Mouse (Mus musculus) forebrain, embryonic 12.5 days (tissue): ENCODE results near the gene Ccnd1. TPM values are rescaled to one million over a fixed set of nuclear protein-coding genes. Genes with fewer than 3 reads are reported as not detected.

Source experiments
- ATAC-seq: fragments of 200-750 bp; cut with Nextera tagmentation; 2 replicates; pipeline ENCODE4 v1.8.0; 2017; ENCODE audit warnings: moderate TSS enrichment; ENCODE audit not compliant: low FRiP score
- H3K27ac ChIP-seq: fragments of 300-500 bp; sonication (generic); 2 replicates; pipeline ENCODE4 v1.5.1; 2016; ENCODE audit warnings: mild to moderate bottlenecking
- H3K27me3 ChIP-seq: fragments of 300-500 bp; sonication (generic); 2 replicates; pipeline ENCODE4 v1.6.1; 2016; ENCODE audit warnings: mild to moderate bottlenecking
- H3K36me3 ChIP-seq: fragments of 300-500 bp; sonication (generic); replicated peaks from 2 replicates; pipeline ENCODE4 v1.6.1; 2016; ENCODE audit warnings: mild to moderate bottlenecking
- H3K4me1 ChIP-seq: fragments of 300-500 bp; sonication (generic); 2 replicates; pipeline ENCODE4 v1.6.1; 2016
- H3K4me2 ChIP-seq: fragments of 300-500 bp; sonication (generic); 2 replicates; pipeline ENCODE4 v1.6.1; 2016; ENCODE audit warnings: mild to moderate bottlenecking, moderate library complexity
- H3K4me3 ChIP-seq: fragments of 300-500 bp; sonication (generic); replicated peaks from 2 replicates; pipeline ENCODE4 v1.5.1; 2016; ENCODE audit warnings: mild to moderate bottlenecking
- H3K9ac ChIP-seq: fragments of 300-500 bp; sonication (generic); 2 replicates; pipeline ENCODE4 v1.6.1; 2016; ENCODE audit warnings: mild to moderate bottlenecking
- H3K9me3 ChIP-seq: fragments of 300-500 bp; sonication (generic); 2 replicates; pipeline ENCODE4 v1.6.1; 2016
- WGBS: fragments of 180-500 bp; shearing (Covaris S2); methylation state at CpG from one replicate; pipeline ENCODE4 v1.1.7; 2016; 5-methylcytosine and 5-hydroxymethylcytosine counted together
- polyA plus RNA-seq: library from polyadenylated mRNA; unstranded; fragments of >200 nt; fragmentation: Nextera tagmentation; extraction: Ambion mirVana; gene quantifications from 2 replicates; pipeline ENCODE4 v1.2.1, GENCODE M21; 2016

The Ccnd1 gene
- polyA plus RNA-seq, 1 experiment from 2014 or later = 214 TPM

- Histone ChIP-seq H3K27ac (no peak overlapping the region), H3K36me3 (no peaks in the 10 kb centered on the region)
- WGBS = 98% methylated on average over 1 of the region's 1 CpGs
These were observed 24.2 kb upstream of the Ccnd1 start for GRCm38 (mm10) chr7:144963911-144964310.

GRCm38 (mm10) chr7:144958509-144959395 lies 19.0 kb upstream of the Ccnd1 start:
- 61% methylated on average over 12 of the region's 12 CpGs for WGBS
- Histone ChIP-seq H3K4me1 (no peaks in the 10 kb centered on the region), H3K27ac (no peak overlapping the region), H3K4me3 (no peak overlapping the region), H3K27me3 (no peaks in the 10 kb centered on the region), H3K9ac (no peak overlapping the region), H3K9me3 (no peaks in the 10 kb centered on the region), H3K4me2 (no peak overlapping the region), H3K36me3 (no peaks in the 10 kb centered on the region)
- ATAC-seq = no peak

More at GRCm38 (mm10) chr7:144963911-144964310, 24.2 kb upstream of the Ccnd1 start:
- Histone ChIP-seq H3K4me2 (no peak overlapping the region), H3K4me3 (no peak overlapping the region), H3K4me1 (no peaks in the 10 kb centered on the region), H3K27me3 (no peaks in the 10 kb centered on the region), H3K9me3 (no peaks in the 10 kb centered on the region), H3K9ac (no peak overlapping the region)
- no peak for ATAC-seq

DNA sequence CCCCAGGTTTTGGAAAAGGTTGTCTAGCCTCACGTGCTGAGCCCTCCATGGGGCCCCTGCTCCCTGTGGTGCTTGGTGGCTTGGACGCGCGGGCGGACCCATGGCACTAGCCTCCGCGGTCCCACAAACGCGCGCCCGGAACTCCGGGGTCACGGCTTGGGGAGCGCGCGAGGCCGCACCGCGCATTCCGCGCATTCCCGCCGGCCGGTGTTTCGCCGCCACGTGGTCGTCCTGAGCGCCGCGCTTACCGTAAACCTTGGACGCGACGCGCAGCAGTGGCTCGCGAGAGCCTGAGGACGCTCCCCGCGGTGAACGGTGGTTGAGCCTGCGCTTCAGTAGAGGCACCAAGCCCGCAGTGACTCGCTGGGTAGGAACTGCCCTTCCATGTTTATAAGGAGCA lies 3.5 kb upstream of the Ccnd1 start:
- no peaks in the 10 kb centered on the region for H3K36me3 ChIP-seq
- H3K9ac ChIP-seq = peak overlapping the region; percentile 44
- 0% methylated on average over 45 of the region's 45 CpGs for WGBS
- H3K9me3 ChIP-seq = no peaks in the 10 kb centered on the region
- H3K27me3 ChIP-seq = peaks cover 32% of the 10 kb centered on the region
- H3K4me3 ChIP-seq = peak overlapping the region; percentile 69
- peak overlapping the region; percentile 96 for H3K4me2 ChIP-seq
- H3K4me1 ChIP-seq = peaks cover 50% of the 10 kb centered on the region
- peak; percentile 43 for ATAC-seq
- peak overlapping the region; percentile 96; the same call in 1 of the 2 replicates for H3K27ac ChIP-seq

DNA sequence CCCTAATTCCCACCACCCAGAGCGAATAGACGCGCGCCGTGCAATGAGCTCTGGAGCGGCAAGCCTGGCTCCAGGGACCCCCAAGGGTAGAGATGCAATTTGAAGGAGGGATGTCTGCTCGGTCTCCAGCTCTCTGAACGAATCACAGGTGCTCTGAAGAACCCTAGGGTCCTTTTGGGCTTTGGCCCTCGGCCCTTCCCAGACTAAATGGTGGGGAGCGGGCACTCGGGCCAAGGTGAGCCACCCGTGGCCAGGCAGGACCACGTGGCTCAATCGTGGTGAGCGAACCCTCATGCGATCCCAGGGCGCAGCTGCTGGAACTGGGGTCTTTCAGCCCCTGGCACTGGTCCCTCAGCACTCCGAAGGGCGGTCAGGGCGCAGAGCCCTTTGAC lies 3.0 kb upstream of the Ccnd1 start:
- ATAC-seq = no peak
- H3K27me3 ChIP-seq = peaks cover 32% of the 10 kb centered on the region
- peak overlapping the region; percentile 44 for H3K9ac ChIP-seq
- WGBS = under 1% methylated on average over 20 of the region's 20 CpGs
- H3K4me2 ChIP-seq = peak overlapping the region; percentile 96
- peaks cover 50% of the 10 kb centered on the region for H3K4me1 ChIP-seq
- H3K4me3 ChIP-seq = peak overlapping the region; percentile 69
- no peaks in the 10 kb centered on the region for H3K36me3 ChIP-seq
- no peaks in the 10 kb centered on the region for H3K9me3 ChIP-seq
- H3K27ac ChIP-seq = peak overlapping the region; percentile 96; the same call in 1 of the 2 replicates

GRCm38 (mm10) chr7:144942071-144942743 lies 2.5 kb upstream of the Ccnd1 start:
- peaks cover 51% of the 10 kb centered on the region for H3K4me1 ChIP-seq
- under 1% methylated on average over 35 of the region's 35 CpGs for WGBS
- peak overlapping the region; percentile 96 for H3K27ac ChIP-seq
- H3K9ac ChIP-seq = peak overlapping the region; percentile 44
- H3K36me3 ChIP-seq = peaks cover 2% of the 10 kb centered on the region
- no peak for ATAC-seq
- peak overlapping the region; percentile 96 for H3K4me2 ChIP-seq
- H3K27me3 ChIP-seq = peaks cover 32% of the 10 kb centered on the region
- no peaks in the 10 kb centered on the region for H3K9me3 ChIP-seq
- peak overlapping the region; percentile 69 for H3K4me3 ChIP-seq

GRCm38 (mm10) chr7:144941242-144941831 lies 1.6 kb upstream of the Ccnd1 start:
- peak overlapping the region; percentile 69 for H3K4me3 ChIP-seq
- ATAC-seq = peak; percentile 64
- peak overlapping the region; percentile 62 for H3K9ac ChIP-seq
- H3K27ac ChIP-seq = peak overlapping the region; percentile 96
- H3K4me1 ChIP-seq = peaks cover 60% of the 10 kb centered on the region
- WGBS = under 1% methylated on average over 39 of the region's 39 CpGs
- peaks cover 10% of the 10 kb centered on the region for H3K36me3 ChIP-seq
- no peaks in the 10 kb centered on the region for H3K9me3 ChIP-seq
- peak overlapping the region; percentile 96 for H3K4me2 ChIP-seq
- peaks cover 32% of the 10 kb centered on the region for H3K27me3 ChIP-seq

DNA sequence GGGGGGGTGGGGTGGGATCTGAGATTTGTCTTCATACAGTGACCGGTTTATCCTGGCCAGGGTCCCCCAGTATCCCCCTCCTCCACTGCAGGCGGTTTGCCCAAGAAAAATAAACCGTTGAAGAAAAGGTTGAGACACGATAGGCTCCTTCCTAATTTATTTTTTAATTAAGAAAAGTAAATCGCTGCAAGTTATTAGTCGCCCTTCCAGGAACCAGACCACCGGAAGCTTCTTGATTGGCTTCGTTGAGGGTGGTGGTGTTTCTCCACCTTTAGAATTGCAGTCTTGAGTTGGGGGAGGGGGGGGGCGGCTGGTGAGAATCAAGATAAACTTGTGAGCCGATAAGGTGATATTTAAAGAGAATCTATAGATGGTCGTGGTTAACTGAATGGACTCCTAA lies 860 bp upstream of the Ccnd1 start:
- under 1% methylated on average over 11 of the region's 11 CpGs for WGBS
- no peak for ATAC-seq
- H3K4me3 ChIP-seq = peak overlapping the region; percentile 69
- peak overlapping the region; percentile 96 for H3K4me2 ChIP-seq
- peaks cover 67% of the 10 kb centered on the region for H3K4me1 ChIP-seq
- H3K36me3 ChIP-seq = peaks cover 18% of the 10 kb centered on the region
- no peaks in the 10 kb centered on the region for H3K9me3 ChIP-seq
- H3K9ac ChIP-seq = peak overlapping the region; percentile 90
- peaks cover 32% of the 10 kb centered on the region for H3K27me3 ChIP-seq
- H3K27ac ChIP-seq = peak overlapping the region; percentile 96

DNA sequence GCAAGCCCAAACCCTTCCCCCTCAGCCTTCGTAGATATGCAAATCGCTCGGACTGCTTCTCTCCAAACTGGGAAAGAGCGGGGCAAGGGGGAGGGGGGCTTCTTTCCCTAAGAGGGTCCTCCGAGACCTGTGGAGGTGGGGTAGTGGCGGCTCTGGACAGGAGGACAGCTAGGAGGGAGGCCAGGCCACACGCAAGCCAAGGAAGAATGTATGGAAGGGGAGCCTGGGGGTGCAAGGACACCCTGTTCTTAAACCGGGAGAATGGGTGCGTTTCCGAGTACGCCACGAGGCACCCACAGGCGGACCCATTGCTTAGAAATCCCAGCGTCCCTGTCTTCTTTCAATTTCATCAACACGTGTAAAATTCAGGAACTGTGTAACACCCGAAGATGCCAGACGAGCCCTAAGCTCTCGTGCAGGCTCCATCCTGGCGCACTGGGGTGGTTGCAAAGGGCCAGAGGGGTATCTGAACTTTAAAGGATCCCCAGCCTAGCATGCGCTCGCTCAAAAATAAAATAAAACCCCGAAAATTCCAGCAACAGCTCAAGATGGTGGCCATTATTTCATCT lies 362 bp upstream of the Ccnd1 start:
- H3K4me1 ChIP-seq = peaks cover 71% of the 10 kb centered on the region

DNA sequence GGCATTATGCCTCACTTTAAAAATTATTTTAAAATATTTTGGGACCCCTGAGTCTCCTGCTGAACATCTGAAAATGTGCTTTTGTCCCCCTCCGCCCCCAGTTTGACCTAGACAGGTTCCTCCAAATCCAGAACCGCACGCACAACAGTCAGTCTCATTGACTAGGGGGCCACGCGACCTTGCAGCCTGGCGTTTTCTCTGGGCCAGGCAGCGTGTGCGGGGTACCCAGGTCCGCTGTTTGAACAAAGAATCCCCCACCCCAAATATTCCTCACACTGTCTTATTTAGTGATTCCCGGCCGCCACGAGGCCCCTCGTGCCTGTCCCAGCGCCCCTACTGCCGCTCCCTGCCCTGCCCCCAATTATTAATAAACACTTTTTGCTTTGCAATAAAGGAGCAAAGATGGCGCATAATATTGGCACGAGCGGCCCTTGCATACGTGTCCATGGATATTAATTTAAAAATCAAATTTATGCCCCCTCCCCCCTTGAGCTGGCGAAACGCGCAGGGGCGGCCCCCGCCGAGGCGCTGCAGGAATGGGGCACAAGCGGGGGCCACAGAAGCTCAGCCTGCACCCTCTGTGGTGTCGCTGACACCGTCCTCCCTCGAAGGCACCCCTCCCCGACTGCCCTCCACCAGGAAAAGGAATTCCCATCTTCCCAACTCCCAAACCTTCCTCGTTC lies 923 bp downstream of the Ccnd1 start:
- peak overlapping the region; percentile 96 for H3K27ac ChIP-seq
- 1% methylated on average over 32 of the region's 32 CpGs for WGBS
- peak overlapping the region; percentile 96 for H3K4me2 ChIP-seq
- peaks cover 36% of the 10 kb centered on the region for H3K36me3 ChIP-seq
- H3K4me3 ChIP-seq = peak overlapping the region; percentile 69
- H3K4me1 ChIP-seq = peaks cover 71% of the 10 kb centered on the region
- peak overlapping the region; percentile 90 for H3K9ac ChIP-seq
- ATAC-seq = no peak
- H3K27me3 ChIP-seq = peaks cover 27% of the 10 kb centered on the region
- no peaks in the 10 kb centered on the region for H3K9me3 ChIP-seq

More for the DNA sequence above, 362 bp upstream of the Ccnd1 start:
- ATAC-seq = peak; percentile 49
- peak overlapping the region; percentile 69 for H3K4me3 ChIP-seq
- H3K9ac ChIP-seq = peak overlapping the region; percentile 90
- WGBS = under 1% methylated on average over 22 of the region's 22 CpGs
- peak overlapping the region; percentile 96 for H3K4me2 ChIP-seq
- H3K36me3 ChIP-seq = peaks cover 23% of the 10 kb centered on the region
- H3K9me3 ChIP-seq = no peaks in the 10 kb centered on the region
- peaks cover 32% of the 10 kb centered on the region for H3K27me3 ChIP-seq
- H3K27ac ChIP-seq = peak overlapping the region; percentile 96

DNA sequence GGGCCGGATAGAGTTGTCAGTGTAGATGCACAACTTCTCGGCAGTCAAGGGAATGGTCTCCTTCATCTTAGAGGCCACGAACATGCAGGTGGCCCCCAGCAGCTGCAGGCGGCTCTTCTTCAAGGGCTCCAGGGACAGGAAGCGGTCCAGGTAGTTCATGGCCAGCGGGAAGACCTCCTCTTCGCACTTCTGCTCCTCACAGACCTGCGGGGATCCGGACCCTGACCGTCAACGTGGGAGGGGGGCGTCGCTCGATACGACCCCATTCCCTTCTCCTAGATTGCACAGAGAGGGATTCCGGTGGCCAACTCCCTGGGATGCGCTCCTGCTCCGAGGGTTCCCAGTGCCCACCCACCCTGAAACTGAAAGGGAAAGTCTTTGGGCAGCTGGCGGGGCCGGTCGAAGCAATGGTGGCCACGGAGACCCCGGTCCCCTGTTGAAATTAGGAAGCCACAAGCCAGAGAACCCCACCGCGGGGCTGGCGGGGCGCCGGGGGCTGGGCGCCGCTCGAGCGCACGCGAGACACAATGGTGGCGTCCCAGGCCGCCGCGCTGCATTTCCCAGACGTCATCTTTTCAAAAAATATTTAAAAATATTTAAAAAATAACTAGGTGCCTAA lies 1.7 kb downstream of the Ccnd1 start:
- Histone ChIP-seq H3K9ac (peak overlapping the region; percentile 90), H3K27ac (peak overlapping the region; percentile 96), H3K9me3 (no peaks in the 10 kb centered on the region), H3K27me3 (peaks cover 21% of the 10 kb centered on the region), H3K36me3 (peaks cover 44% of the 10 kb centered on the region), H3K4me2 (peak overlapping the region; percentile 96), H3K4me1 (peaks cover 65% of the 10 kb centered on the region), H3K4me3 (peak overlapping the region; percentile 69)
- under 1% methylated on average over 38 of the region's 39 CpGs for WGBS
- no peak for ATAC-seq

DNA sequence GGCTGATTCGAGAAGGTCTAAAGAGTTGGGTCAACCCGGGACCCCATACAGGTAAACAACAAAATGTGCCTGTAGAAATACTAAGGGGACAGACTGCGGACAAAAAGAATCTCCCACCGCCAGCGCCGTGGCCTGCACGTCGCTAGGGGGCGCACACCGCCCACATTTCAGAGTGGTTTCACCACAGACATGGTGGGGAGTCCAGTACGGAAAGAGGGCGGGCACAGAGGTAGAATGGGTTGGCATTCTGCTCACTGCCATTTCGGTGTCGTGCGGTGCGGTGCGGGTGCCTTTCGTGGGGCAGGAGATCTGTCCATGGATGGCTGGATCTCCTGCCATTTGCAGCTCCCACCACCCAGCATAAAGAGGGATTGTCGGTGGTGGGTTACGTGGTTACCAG lies 2.2 kb downstream of the Ccnd1 start:
- Histone ChIP-seq H3K9me3 (no peaks in the 10 kb centered on the region), H3K27ac (peak overlapping the region; percentile 96), H3K4me2 (peak overlapping the region; percentile 96), H3K27me3 (peaks cover 16% of the 10 kb centered on the region), H3K4me1 (peaks cover 59% of the 10 kb centered on the region), H3K9ac (peak overlapping the region; percentile 90), H3K36me3 (peaks cover 49% of the 10 kb centered on the region), H3K4me3 (peak overlapping the region; percentile 69)
- 1% methylated on average over 20 of the region's 20 CpGs for WGBS
- ATAC-seq = peak; percentile 39
